Mouse (Mus musculus): Measurements from ENCODE around the gene Mbnl1.
"Not testable (repeated sequence)": the region's sequence is repeated elsewhere in the genome, so short reads cannot be mapped to it uniquely, and the experiment has no call there.

Gene Mbnl1

GRCm38 (mm10) chr3:60472681-60473177 lies at the start of gene Mbnl1:
Gene Mbnl1, plus strand, starts transcription at chr3:60472830.
- peak; percentile 47 for DNase-seq

- no peak for DNase-seq
Observed at GRCm38 (mm10) chr3:60424148-60424547, 48.5 kb upstream of the Mbnl1 start.

GRCm38 (mm10) chr3:60429049-60429448 lies 43.6 kb upstream of the Mbnl1 start:
- DNase-seq, result no peak

- no peak for DNase-seq
Observed at GRCm38 (mm10) chr3:60437254-60437653, 35.4 kb upstream of the Mbnl1 start.

- no peak for DNase-seq
Observed at GRCm38 (mm10) chr3:60437678-60438232, 34.9 kb upstream of the Mbnl1 start.

- no peak for DNase-seq
Observed at GRCm38 (mm10) chr3:60438715-60439114, 33.9 kb upstream of the Mbnl1 start.

GRCm38 (mm10) chr3:60461828-60462521 lies 10.7 kb upstream of the Mbnl1 start:
- DNase-seq, result no peak

- DNase-seq, result not testable (repeated sequence)
Observed at GRCm38 (mm10) chr3:60468667-60469066, 4.0 kb upstream of the Mbnl1 start.

GRCm38 (mm10) chr3:60469170-60469805 lies 3.3 kb upstream of the Mbnl1 start:
- DNase-seq, result not testable (repeated sequence)

- no peak for DNase-seq
Observed at GRCm38 (mm10) chr3:60472011-60472680, 484 bp upstream of the Mbnl1 start.

- peak; percentile 44 for DNase-seq
Observed at GRCm38 (mm10) chr3:60473861-60474653, 1.4 kb downstream of the Mbnl1 start.

GRCm38 (mm10) chr3:60474654-60474972 lies 2.0 kb downstream of the Mbnl1 start:
- DNase-seq, result no peak

- no peak for DNase-seq
Observed at GRCm38 (mm10) chr3:60475055-60475454, 2.4 kb downstream of the Mbnl1 start.

- no peak for DNase-seq
Observed at GRCm38 (mm10) chr3:60476751-60477255, 4.2 kb downstream of the Mbnl1 start.

GRCm38 (mm10) chr3:60478433-60478832 lies 5.8 kb downstream of the Mbnl1 start:
- DNase-seq, result no peak

GRCm38 (mm10) chr3:60480716-60481115 lies 8.1 kb downstream of the Mbnl1 start:
- DNase-seq, result no peak

GRCm38 (mm10) chr3:60481740-60482399 lies 9.2 kb downstream of the Mbnl1 start:
- DNase-seq, result peak; percentile 47

- DNase-seq, result no peak
Observed at GRCm38 (mm10) chr3:60483305-60483704, 10.7 kb downstream of the Mbnl1 start.

- DNase-seq, result no peak
Observed at GRCm38 (mm10) chr3:60485987-60486712, 13.5 kb downstream of the Mbnl1 start.

- no peak for DNase-seq
Observed at GRCm38 (mm10) chr3:60486713-60487170, 14.1 kb downstream of the Mbnl1 start.

- no peak for DNase-seq
Observed at GRCm38 (mm10) chr3:60489509-60489908, 16.9 kb downstream of the Mbnl1 start.
